Mouse (Mus musculus) MEL (cell line): ENCODE measurements at regions not wholly inside any gene's neighbourhood (a gene's known extent, or its start where the extent isn't known, plus 50 kb on each side); places are given as distances from the start of the nearest gene placed in this dataset.

Experiments
- DNase-seq: peaks from one replicate; pipeline ENCODE4 v3.0.0; 2011; ENCODE audit warnings: low read depth, low spot score
- H3K27ac ChIP-seq: 2 replicates; pipeline ENCODE4 v1.5.1; 2012; ENCODE audit warnings: low read depth, mild to moderate bottlenecking, control low read depth, low read length, moderate library complexity; ENCODE audit not compliant: control insufficient read depth
- H3K27me3 ChIP-seq, 2 experiments: fragments of 150-350 bp in 1 of 2; sonication (generic) in 1 of 2; 2 replicates each; pipeline ENCODE4 v1.6.1; 2012; ENCODE audit warnings: low read length in 2 of 2, mild to moderate bottlenecking in 2 of 2, improper control_type of control experiment in 1 of 2, moderate library complexity in 1 of 2; ENCODE audit not compliant: insufficient read depth in 2 of 2, control insufficient read depth in 1 of 2
- H3K36me3 ChIP-seq, 2 experiments: 2 replicates each; pipeline ENCODE4 v1.6.1; 2012 to 2014; ENCODE audit warnings: low read length in 2 of 2, improper control_type of control experiment in 1 of 2, inconsistent platforms in 1 of 2, mild to moderate bottlenecking in 1 of 2; ENCODE audit not compliant: insufficient read depth in 2 of 2, control insufficient read depth in 1 of 2
- H3K4me1 ChIP-seq, 2 experiments: fragments of 150-350 bp in 1 of 2; sonication (generic) in 1 of 2; 2 replicates each; pipeline ENCODE4 v1.6.1; 2012; ENCODE audit warnings: low read length in 2 of 2, improper control_type of control experiment in 1 of 2, mild to moderate bottlenecking in 1 of 2; ENCODE audit not compliant: insufficient read depth in 2 of 2, control insufficient read depth in 1 of 2
- H3K4me3 ChIP-seq, 2 experiments: fragments of 150-350 bp in 1 of 2; sonication (generic) in 1 of 2; 2 replicates each; pipeline ENCODE4 v1.5.1; 2012; ENCODE audit warnings: low read depth in 2 of 2, low read length in 2 of 2, mild to moderate bottlenecking in 2 of 2, moderate library complexity in 2 of 2, control low read depth in 1 of 2, improper control_type of control experiment in 1 of 2; ENCODE audit not compliant: control insufficient read depth in 1 of 2, insufficient read depth in 1 of 2
- H3K79me2 ChIP-seq: 2 replicates; pipeline ENCODE4 v1.6.1; 2012; ENCODE audit warnings: mild to moderate bottlenecking, low read length, moderate library complexity; ENCODE audit not compliant: control insufficient read depth, poor library complexity, insufficient read depth
- H3K9ac ChIP-seq: 2 replicates; pipeline ENCODE4 v1.6.1; 2012; ENCODE audit warnings: low read depth, mild to moderate bottlenecking, control low read depth, low read length, moderate library complexity; ENCODE audit not compliant: control insufficient read depth, poor library complexity, severe bottlenecking
- H3K9me3 ChIP-seq: fragments of 150-350 bp; sonication (generic); replicated peaks from 2 replicates; pipeline ENCODE4 v1.6.1; 2012; ENCODE audit warnings: mild to moderate bottlenecking, low read length, improper control_type of control experiment, moderate library complexity; ENCODE audit not compliant: insufficient read depth
- BHLHE40 ChIP-seq: IDR thresholded peaks from 2 replicates; pipeline ENCODE4 v1.6.1; 2012; ENCODE audit warnings: low read depth, mild to moderate bottlenecking, inconsistent platforms, low read length, improper control_type of control experiment, borderline replicate concordance
- CHD1 ChIP-seq: IDR thresholded peaks from 2 replicates; pipeline ENCODE4 v1.6.1; 2012; ENCODE audit warnings: low read depth, mild to moderate bottlenecking, inconsistent platforms, low read length, improper control_type of control experiment
- E2F4 ChIP-seq: IDR thresholded peaks from 2 replicates; pipeline ENCODE4 v1.6.1; 2011; ENCODE audit warnings: low read depth, low read length, improper control_type of control experiment, borderline replicate concordance
- ELF1 ChIP-seq: IDR thresholded peaks from 2 replicates; pipeline ENCODE4 v1.6.1; 2014; ENCODE audit warnings: low read depth, mild to moderate bottlenecking, inconsistent platforms, low read length, improper control_type of control experiment, moderate library complexity
- ETS1 ChIP-seq: IDR thresholded peaks from 2 replicates; pipeline ENCODE4 v1.6.1; 2012; ENCODE audit warnings: low read depth, mild to moderate bottlenecking, inconsistent platforms, low read length, improper control_type of control experiment, moderate library complexity
- GABPA ChIP-seq: IDR thresholded peaks from 2 replicates; pipeline ENCODE4 v1.6.1; 2012; ENCODE audit warnings: low read depth, mild to moderate bottlenecking, inconsistent platforms, low read length, improper control_type of control experiment, moderate library complexity
- MAX ChIP-seq: IDR thresholded peaks from 2 replicates; pipeline ENCODE4 v1.6.1; 2011; ENCODE audit warnings: low read length, improper control_type of control experiment
- MXI1 ChIP-seq: IDR thresholded peaks from 2 replicates; pipeline ENCODE4 v1.6.1; 2011; ENCODE audit warnings: mild to moderate bottlenecking, low read depth, low read length, improper control_type of control experiment
- MYB ChIP-seq: IDR thresholded peaks from 2 replicates; pipeline ENCODE4 v1.6.1; 2011; ENCODE audit warnings: mild to moderate bottlenecking, low read depth, low read length, improper control_type of control experiment
- POLR2AphosphoS2 ChIP-seq: IDR thresholded peaks from 2 replicates; pipeline ENCODE4 v1.6.1; 2011; ENCODE audit warnings: low read length, improper control_type of control experiment
- RAD21 ChIP-seq: IDR thresholded peaks from 2 replicates; pipeline ENCODE4 v1.6.1; 2011; ENCODE audit warnings: mild to moderate bottlenecking, low read depth, low read length, improper control_type of control experiment
- SMC3 ChIP-seq: IDR thresholded peaks from 2 replicates; pipeline ENCODE4 v1.6.1; 2011; ENCODE audit warnings: low read depth, low read length, improper control_type of control experiment
- TAL1 ChIP-seq: IDR thresholded peaks from 2 replicates; pipeline ENCODE4 v1.6.1; 2012; ENCODE audit warnings: mild to moderate bottlenecking, inconsistent platforms, low read length, moderate library complexity, mixed read lengths
- TBP ChIP-seq: IDR thresholded peaks from 2 replicates; pipeline ENCODE4 v1.8.0; 2011; ENCODE audit warnings: low read depth, low read length, improper control_type of control experiment
- TCF12 ChIP-seq: IDR thresholded peaks from 2 replicates; pipeline ENCODE4 v1.6.1; 2014; ENCODE audit warnings: low read depth, mild to moderate bottlenecking, inconsistent platforms, low read length, improper control_type of control experiment, moderate library complexity
- UBTF ChIP-seq: IDR thresholded peaks from 2 replicates; pipeline ENCODE4 v1.6.1; 2012; ENCODE audit warnings: low read depth, mild to moderate bottlenecking, inconsistent platforms, low read length, improper control_type of control experiment, moderate library complexity, borderline replicate concordance; ENCODE audit not compliant: insufficient read depth
- ZC3H11A ChIP-seq: IDR thresholded peaks from 2 replicates; pipeline ENCODE4 v1.6.1; 2012; ENCODE audit warnings: low read depth, mild to moderate bottlenecking, inconsistent platforms, low read length, improper control_type of control experiment

DNA sequence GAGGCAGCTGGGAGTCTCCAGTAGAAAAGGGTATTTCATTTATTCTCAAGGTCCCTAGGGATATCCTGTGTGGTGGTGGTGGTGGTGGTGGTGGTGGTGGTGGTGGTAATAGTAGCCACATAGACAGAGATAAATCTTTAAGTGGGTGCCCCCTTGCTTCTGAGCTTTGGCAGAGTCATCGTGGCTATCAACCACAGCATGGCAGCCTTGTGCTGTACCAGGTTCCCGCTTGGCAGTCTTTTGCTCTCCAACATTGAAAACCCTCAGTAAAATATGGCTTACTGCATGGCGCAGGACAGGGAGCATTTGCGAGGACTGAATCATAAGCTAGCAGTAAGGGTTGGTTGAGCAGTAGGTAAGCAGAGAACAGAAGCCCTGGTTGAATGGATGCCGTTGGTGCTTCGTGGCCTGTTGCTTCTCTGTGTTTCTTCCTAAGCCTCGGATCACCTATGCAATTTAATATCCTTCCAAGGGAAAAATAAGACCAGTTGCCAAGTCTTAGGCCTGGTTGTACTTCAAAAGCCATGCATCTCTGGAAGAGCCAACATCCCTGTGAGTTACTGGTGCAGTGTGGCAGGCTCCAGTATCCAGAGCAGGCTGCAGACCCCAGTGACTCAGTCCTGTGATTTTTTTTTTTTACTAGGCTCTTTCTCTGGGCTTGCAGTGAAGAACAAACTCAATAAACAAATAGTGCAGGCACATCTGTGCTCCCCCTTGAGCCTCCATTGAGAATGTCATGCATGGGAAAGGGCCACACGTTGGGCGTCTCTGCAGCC lies 76.6 kb upstream of the Maml3 start:
- H3K4me1 ChIP-seq = peaks cover 0 to 7% of the 10 kb centered on the region in 2 experiments; a peak in 3 of 4 replicates
- no peak overlapping the region for H3K4me3 ChIP-seq
- no peak for DNase-seq
- H3K9ac ChIP-seq = no peak overlapping the region
- TF ChIP-seq CHD1 = no peak
- no peak for TF ChIP-seq MYB
- no peak for TF ChIP-seq ZC3H11A
- no peaks in the 10 kb centered on the region for H3K9me3 ChIP-seq
- peaks cover 0 to 6% of the 10 kb centered on the region in 2 experiments; a peak in 2 of 4 replicates for H3K36me3 ChIP-seq
- no peaks in the 10 kb centered on the region for H3K79me2 ChIP-seq
- H3K27me3 ChIP-seq = peaks cover 0 to 1% of the 10 kb centered on the region in 2 experiments; a peak in 1 of 4 replicates
- no peak overlapping the region for H3K27ac ChIP-seq

DNA sequence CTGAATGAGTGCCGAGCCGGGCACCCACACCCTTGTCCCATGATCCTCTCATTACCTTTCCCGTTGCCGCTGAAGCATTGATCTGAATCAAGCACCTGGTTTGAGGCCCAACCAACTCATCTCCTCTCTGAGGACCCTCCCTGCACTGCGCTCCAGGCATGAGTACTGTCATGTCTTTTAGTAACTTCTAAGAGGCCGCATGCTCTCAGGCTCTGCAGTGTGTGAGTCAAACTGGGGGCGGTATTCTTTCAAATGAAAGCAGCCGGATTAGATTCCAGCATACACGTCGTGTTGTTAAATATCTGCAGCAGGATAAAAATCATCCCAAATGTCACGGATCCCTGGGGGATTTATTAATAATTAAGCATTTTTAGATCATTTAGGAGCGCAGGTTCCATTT lies 79.4 kb upstream of the Maml3 start:
- no peak overlapping the region for H3K27ac ChIP-seq
- H3K4me1 ChIP-seq = peaks cover 0 to 7% of the 10 kb centered on the region in 2 experiments; a peak in 3 of 4 replicates
- peaks cover 0 to 6% of the 10 kb centered on the region in 2 experiments; a peak in 2 of 4 replicates for H3K36me3 ChIP-seq
- H3K4me3 ChIP-seq = no peak overlapping the region
- DNase-seq = no peak
- H3K9me3 ChIP-seq = no peaks in the 10 kb centered on the region
- no peak overlapping the region for H3K9ac ChIP-seq
- 0 out of 4 replicates have a peak, but pooled peaks cover 0 to 1% of the 10 kb centered on the region in 2 experiments for H3K27me3 ChIP-seq
- TF ChIP-seq UBTF (no peak), POLR2AphosphoS2 (no peak), SMC3 (no peak), ZC3H11A (no peak), BHLHE40 (no peak), RAD21 (no peak), ETS1 (no peak), TAL1 (no peak), TBP (no peak), GABPA (no peak), MAX (no peak), MXI1 (no peak), E2F4 (no peak), ELF1 (no peak), TCF12 (no peak)
- H3K79me2 ChIP-seq = no peaks in the 10 kb centered on the region
